Mouse (Mus musculus) MEL (cell line): ENCODE measurements around the gene Nnmt.

Source experiments
- CTCF ChIP-seq, 3 experiments: IDR thresholded peaks in 2 of 3; conservative IDR thresholded peaks in 1 of 3; 2 replicates each; pipeline ENCODE4 v1.5.1; 2011 to 2012; ENCODE audit warnings: low read length in 3 of 3, low read depth in 2 of 3, mild to moderate bottlenecking in 2 of 3, improper control_type of control experiment in 1 of 3, inconsistent platforms in 1 of 3, mixed read lengths in 1 of 3, moderate library complexity in 1 of 3; ENCODE audit not compliant: control insufficient read depth in 1 of 3, insufficient read depth in 1 of 3, poor library complexity in 1 of 3, severe bottlenecking in 1 of 3
- GATA1 ChIP-seq: IDR thresholded peaks from 2 replicates; pipeline ENCODE4 v1.6.1; 2011; ENCODE audit warnings: low read depth, low read length, improper control_type of control experiment
- HCFC1 ChIP-seq: IDR thresholded peaks from 2 replicates; pipeline ENCODE4 v1.6.1; 2012; ENCODE audit warnings: low read depth, mild to moderate bottlenecking, inconsistent platforms, low read length, improper control_type of control experiment, moderate library complexity
- JUND ChIP-seq: IDR thresholded peaks from 2 replicates; pipeline ENCODE4 v1.6.1; 2011; ENCODE audit warnings: low read depth, mild to moderate bottlenecking, improper control_type of control experiment, low read length
- MAFK ChIP-seq: IDR thresholded peaks from 2 replicates; pipeline ENCODE4 v1.6.1; 2011; ENCODE audit warnings: low read depth, mild to moderate bottlenecking, low read length, improper control_type of control experiment, borderline replicate concordance
- MYB ChIP-seq: IDR thresholded peaks from 2 replicates; pipeline ENCODE4 v1.6.1; 2011; ENCODE audit warnings: mild to moderate bottlenecking, low read depth, low read length, improper control_type of control experiment
- POLR2A ChIP-seq, 2 experiments: IDR thresholded peaks; 2 replicates each; pipeline ENCODE4 v1.6.1; 2011 to 2012; ENCODE audit warnings: low read length in 2 of 2, mild to moderate bottlenecking in 2 of 2, control low read depth in 1 of 2, improper control_type of control experiment in 1 of 2, low read depth in 1 of 2, moderate library complexity in 1 of 2; ENCODE audit not compliant: control insufficient read depth in 1 of 2, insufficient read depth in 1 of 2, poor library complexity in 1 of 2
- POLR2AphosphoS5 ChIP-seq: IDR thresholded peaks from 2 replicates; pipeline ENCODE4 v1.6.1; 2012; ENCODE audit warnings: low read depth, borderline replicate concordance, mild to moderate bottlenecking, inconsistent platforms, low read length, moderate library complexity, mixed read lengths
- SMC3 ChIP-seq: IDR thresholded peaks from 2 replicates; pipeline ENCODE4 v1.6.1; 2011; ENCODE audit warnings: low read depth, low read length, improper control_type of control experiment
- UBTF ChIP-seq: IDR thresholded peaks from 2 replicates; pipeline ENCODE4 v1.6.1; 2012; ENCODE audit warnings: low read depth, mild to moderate bottlenecking, inconsistent platforms, low read length, improper control_type of control experiment, moderate library complexity, borderline replicate concordance; ENCODE audit not compliant: insufficient read depth
- USF1 ChIP-seq: IDR thresholded peaks from 2 replicates; pipeline ENCODE4 v1.6.1; 2014; ENCODE audit warnings: low read depth, mild to moderate bottlenecking, inconsistent platforms, low read length, improper control_type of control experiment, moderate library complexity
- ZC3H11A ChIP-seq: IDR thresholded peaks from 2 replicates; pipeline ENCODE4 v1.6.1; 2012; ENCODE audit warnings: low read depth, mild to moderate bottlenecking, inconsistent platforms, low read length, improper control_type of control experiment

DNA sequence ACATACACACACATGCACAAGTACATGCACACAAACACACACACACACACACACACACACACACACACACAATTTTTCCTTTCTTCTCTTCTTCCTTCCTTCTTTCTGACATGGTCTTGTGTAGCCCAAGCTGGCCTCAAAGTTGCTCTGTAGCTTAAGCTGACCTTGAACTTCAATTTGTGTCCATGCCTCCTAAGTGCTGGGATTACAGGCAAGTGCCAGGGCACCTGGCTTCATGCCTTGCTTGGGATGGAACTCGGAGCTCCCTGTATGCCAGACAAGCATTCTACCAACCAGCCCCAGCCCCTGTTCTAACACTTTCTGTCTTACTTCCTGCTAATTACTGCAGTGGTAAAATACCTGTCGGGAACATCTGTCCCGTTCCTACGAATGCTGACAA lies 8.3 kb upstream of the Nnmt start:
- TF ChIP-seq CTCF (IDR thresholded peaks at IDR 0.05 in 2 of 3, conservative IDR thresholded peaks at IDR 0.05 in 1 of 3; ENCODE audit: control insufficient read depth in 1 of 3, insufficient read depth in 1 of 3, low read depth in 2 of 3, low read length in 3 of 3, poor library complexity in 1 of 3, severe bottlenecking in 1 of 3) (no peak), HCFC1 (no peak), MAFK (no peak), POLR2A (IDR thresholded peaks at IDR 0.05; ENCODE audit: control insufficient read depth in 1 of 2, insufficient read depth in 1 of 2, low read depth in 1 of 2, low read length in 2 of 2, poor library complexity in 1 of 2) (no peak), GATA1 (no peak), POLR2AphosphoS5 (no peak), USF1 (no peak), UBTF (no peak), SMC3 (no peak), JUND (no peak), MYB (no peak), ZC3H11A (no peak)
